Mouse (Mus musculus): ENCODE results near the gene Frzb. TPM values are rescaled to one million over a fixed set of nuclear protein-coding genes. Genes with fewer than 3 reads are reported as not detected.

Frzb gene
- polyA plus RNA-seq, 1 experiment, result 8.9 TPM

DNA sequence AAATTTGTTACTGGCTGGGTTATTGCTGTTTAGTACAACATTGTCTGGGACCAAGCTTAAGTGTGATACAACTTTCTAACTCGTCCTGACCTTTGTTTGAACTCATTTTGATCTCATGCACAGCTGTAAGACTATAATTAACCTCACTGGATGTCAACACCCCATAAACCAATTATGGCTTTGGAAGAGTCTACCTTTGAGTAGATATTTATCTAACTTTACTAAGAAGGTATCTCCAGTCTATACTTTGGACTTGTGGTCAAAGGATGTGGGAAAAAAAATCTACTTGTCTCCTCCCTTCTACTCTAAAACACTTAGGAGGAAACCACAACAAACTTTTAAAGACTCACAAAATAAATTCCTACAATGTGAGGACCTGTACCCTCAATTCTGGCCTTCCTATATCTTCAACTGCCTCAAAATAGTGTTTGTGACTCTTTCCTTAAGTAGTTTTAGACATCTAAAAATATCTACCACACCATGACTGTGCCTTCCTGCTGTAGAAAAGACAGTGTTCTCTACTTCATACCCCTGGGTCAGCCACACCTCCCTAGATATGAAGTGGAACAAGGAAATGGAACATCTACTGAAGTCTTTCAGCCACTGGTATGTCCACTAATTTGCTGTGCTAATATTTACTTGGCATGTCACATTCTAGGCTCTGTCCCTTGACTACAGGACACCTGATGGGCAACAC lies 16.9 kb downstream of the Frzb start:
- no peak overlapping the region for H3K27ac ChIP-seq (ENCODE audit: insufficient read depth, low read length)
- TF ChIP-seq CTCF (IDR thresholded peaks at IDR 0.05; ENCODE audit: extremely low read depth, insufficient read depth, insufficient read length, insufficient replicate concordance), result no peak
- no peak for TF ChIP-seq POLR2A (IDR thresholded peaks at IDR 0.05; ENCODE audit: low read depth, low read length)

DNA sequence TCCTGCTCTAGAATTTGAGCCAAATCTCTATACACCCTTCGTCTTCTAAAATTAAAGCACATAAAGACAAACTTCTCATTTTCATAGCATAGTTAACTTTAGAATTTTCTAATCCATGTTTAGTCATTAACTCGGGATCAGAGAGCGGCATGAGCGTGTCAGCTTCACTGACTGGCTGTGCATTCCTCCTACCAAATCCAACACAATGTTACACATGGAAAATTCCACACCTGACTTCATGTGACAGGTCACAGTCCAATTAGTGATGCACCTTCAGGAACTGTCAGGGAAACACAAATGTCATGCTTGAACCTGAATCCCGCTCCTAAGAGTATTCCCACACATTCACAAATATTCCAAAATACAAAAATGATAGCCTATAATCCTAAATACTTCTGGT lies 24.3 kb downstream of the Frzb start:
- H3K27me3 ChIP-seq (ENCODE audit: control insufficient read depth, insufficient read depth, low read length), result no peaks in the 10 kb centered on the region

More for the DNA sequence above, 16.9 kb downstream of the Frzb start:
- WGBS, result 42% methylated on average over 1 of the region's 1 CpGs
- H3K36me3 ChIP-seq (ENCODE audit: control insufficient read depth, insufficient read depth, low read length), result no peaks in the 10 kb centered on the region
- no peak for DNase-seq (ENCODE audit: low read depth in 1 of 2, low spot score in 2 of 2)
- no peak overlapping the region for H3K4me3 ChIP-seq (ENCODE audit: extremely low read depth, insufficient read depth, insufficient read length)
- no peaks in the 10 kb centered on the region for H3K27me3 ChIP-seq (ENCODE audit: control insufficient read depth, insufficient read depth, low read length)
- no peaks in the 10 kb centered on the region for H3K4me1 ChIP-seq (ENCODE audit: control insufficient read depth, insufficient read depth, insufficient read length)

DNA sequence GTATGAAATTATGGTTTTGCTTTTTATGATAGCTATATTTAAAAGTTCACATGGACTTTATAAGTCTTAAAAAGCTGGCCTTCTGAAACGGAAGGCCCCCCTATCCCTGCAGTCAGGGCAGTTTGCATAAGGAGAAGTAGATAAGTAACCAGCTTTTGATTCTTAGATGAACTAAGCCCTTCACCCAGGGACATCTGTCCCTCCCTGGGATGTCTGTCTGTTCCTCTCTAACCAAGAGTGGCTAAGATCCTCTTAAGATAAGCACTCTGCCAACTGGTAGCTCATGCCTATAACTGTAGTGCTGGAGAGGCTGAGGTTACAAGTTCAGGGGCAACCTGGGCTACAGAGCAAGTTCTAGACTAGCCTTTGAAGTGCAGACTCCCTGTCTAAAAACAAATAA lies 25.4 kb downstream of the Frzb start:
- no peaks in the 10 kb centered on the region for H3K4me1 ChIP-seq (ENCODE audit: control insufficient read depth, insufficient read depth, insufficient read length)
- H3K36me3 ChIP-seq (ENCODE audit: control insufficient read depth, insufficient read depth, low read length), result no peaks in the 10 kb centered on the region
- H3K27ac ChIP-seq (ENCODE audit: insufficient read depth, low read length), result no peak overlapping the region
- no peak for DNase-seq (ENCODE audit: low read depth in 1 of 2, low spot score in 2 of 2)
- WGBS, result 48% methylated on average over 1 of the region's 1 CpGs
- no peaks in the 10 kb centered on the region for H3K27me3 ChIP-seq (ENCODE audit: control insufficient read depth, insufficient read depth, low read length)
- no peak overlapping the region for H3K4me3 ChIP-seq (ENCODE audit: extremely low read depth, insufficient read depth, insufficient read length)
- TF ChIP-seq CTCF (IDR thresholded peaks at IDR 0.05; ENCODE audit: extremely low read depth, insufficient read depth, insufficient read length, insufficient replicate concordance), result no peak
- TF ChIP-seq POLR2A (IDR thresholded peaks at IDR 0.05; ENCODE audit: low read depth, low read length), result no peak

More for the DNA sequence above, 24.3 kb downstream of the Frzb start:
- Histone ChIP-seq H3K4me1 (ENCODE audit: control insufficient read depth, insufficient read depth, insufficient read length) (no peaks in the 10 kb centered on the region), H3K27ac (ENCODE audit: insufficient read depth, low read length) (no peak overlapping the region), H3K36me3 (ENCODE audit: control insufficient read depth, insufficient read depth, low read length) (no peaks in the 10 kb centered on the region), H3K4me3 (ENCODE audit: extremely low read depth, insufficient read depth, insufficient read length) (no peak overlapping the region)
- TF ChIP-seq POLR2A (IDR thresholded peaks at IDR 0.05; ENCODE audit: low read depth, low read length), result no peak
- no peak for TF ChIP-seq CTCF (IDR thresholded peaks at IDR 0.05; ENCODE audit: extremely low read depth, insufficient read depth, insufficient read length, insufficient replicate concordance)
- no peak for DNase-seq (ENCODE audit: low read depth in 1 of 2, low spot score in 2 of 2)
- WGBS, result 88% methylated on average over 5 of the region's 5 CpGs

DNA sequence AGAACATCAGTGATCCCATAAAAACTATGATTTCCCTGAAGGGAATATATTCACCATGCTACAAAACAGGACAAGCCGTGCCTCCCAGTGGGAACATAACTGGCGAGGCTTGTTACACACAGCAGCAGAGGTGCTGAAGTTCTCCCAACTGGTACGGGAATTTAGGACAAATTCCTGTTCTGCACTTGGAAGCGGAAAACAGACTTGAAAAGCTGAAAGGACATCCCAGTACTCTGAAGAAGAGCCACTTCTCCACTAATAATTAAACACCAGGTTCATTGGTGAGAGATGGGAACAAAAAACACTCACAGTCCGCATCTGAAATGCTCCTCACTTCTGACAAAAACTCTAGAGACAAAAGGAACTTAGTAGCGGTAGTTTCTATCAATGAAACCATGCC lies 31.1 kb downstream of the Frzb start:
- TF ChIP-seq POLR2A (IDR thresholded peaks at IDR 0.05; ENCODE audit: low read depth, low read length) (no peak), CTCF (IDR thresholded peaks at IDR 0.05; ENCODE audit: extremely low read depth, insufficient read depth, insufficient read length, insufficient replicate concordance) (no peak)
- H3K36me3 ChIP-seq (ENCODE audit: control insufficient read depth, insufficient read depth, low read length), result no peaks in the 10 kb centered on the region
- H3K27me3 ChIP-seq (ENCODE audit: control insufficient read depth, insufficient read depth, low read length), result no peaks in the 10 kb centered on the region
- no peak overlapping the region for H3K27ac ChIP-seq (ENCODE audit: insufficient read depth, low read length)
- 87% methylated on average over 6 of the region's 6 CpGs for WGBS
- no peak for DNase-seq (ENCODE audit: low read depth in 1 of 2, low spot score in 2 of 2)
- no peak overlapping the region for H3K4me3 ChIP-seq (ENCODE audit: extremely low read depth, insufficient read depth, insufficient read length)
- H3K4me1 ChIP-seq (ENCODE audit: control insufficient read depth, insufficient read depth, insufficient read length), result no peaks in the 10 kb centered on the region

DNA sequence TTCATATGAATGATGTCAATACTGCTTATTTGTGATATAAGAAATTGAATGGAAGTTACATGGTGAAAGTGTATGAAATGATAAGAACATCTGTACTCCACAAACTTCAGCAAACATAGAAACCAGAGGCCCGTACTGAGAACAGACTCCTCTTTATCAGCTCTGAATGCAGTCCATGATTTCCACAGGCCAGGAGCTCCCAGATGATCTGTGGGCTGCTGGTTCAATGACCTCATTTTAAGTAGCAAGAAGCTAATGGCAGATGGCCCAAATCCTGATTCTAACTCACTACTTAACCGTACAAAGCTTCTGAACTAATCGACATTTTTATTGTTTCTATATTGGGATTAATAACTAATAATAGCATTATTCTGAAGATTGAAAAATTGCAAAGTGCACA lies 33.0 kb downstream of the Frzb start:
- H3K36me3 ChIP-seq (ENCODE audit: control insufficient read depth, insufficient read depth, low read length), result no peaks in the 10 kb centered on the region
- TF ChIP-seq POLR2A (IDR thresholded peaks at IDR 0.05; ENCODE audit: low read depth, low read length) (no peak), CTCF (IDR thresholded peaks at IDR 0.05; ENCODE audit: extremely low read depth, insufficient read depth, insufficient read length, insufficient replicate concordance) (no peak)
- 91% methylated on average over 3 of the region's 3 CpGs for WGBS
- H3K27ac ChIP-seq (ENCODE audit: insufficient read depth, low read length), result no peak overlapping the region
- H3K4me1 ChIP-seq (ENCODE audit: control insufficient read depth, insufficient read depth, insufficient read length), result no peaks in the 10 kb centered on the region
- H3K4me3 ChIP-seq (ENCODE audit: extremely low read depth, insufficient read depth, insufficient read length), result no peak overlapping the region
- H3K27me3 ChIP-seq (ENCODE audit: control insufficient read depth, insufficient read depth, low read length), result no peaks in the 10 kb centered on the region
- DNase-seq (ENCODE audit: low read depth in 1 of 2, low spot score in 2 of 2), result no peak

DNA sequence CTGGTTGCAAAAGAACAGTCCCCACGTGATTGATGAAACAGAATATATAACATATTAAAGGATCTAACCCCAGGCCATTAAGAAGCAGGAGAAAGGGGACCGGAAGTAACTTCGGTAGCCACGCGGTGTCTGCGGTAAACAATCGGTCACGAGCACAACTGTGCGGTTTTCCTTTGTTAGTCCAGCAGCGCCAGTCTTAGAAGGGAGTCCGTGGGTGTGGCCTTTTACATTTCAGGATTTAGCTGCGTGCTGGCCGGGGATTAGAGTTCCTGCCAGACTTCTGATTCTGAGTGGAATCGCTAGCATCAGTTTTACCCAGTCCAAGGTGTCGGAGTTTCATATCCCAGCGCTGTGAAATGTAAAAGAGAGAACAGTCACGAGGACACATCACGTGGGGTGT lies 34.3 kb downstream of the Frzb start:
- DNase-seq (ENCODE audit: low read depth in 1 of 2, low spot score in 2 of 2), result no peak
- Histone ChIP-seq H3K4me1 (ENCODE audit: control insufficient read depth, insufficient read depth, insufficient read length) (no peaks in the 10 kb centered on the region), H3K27ac (ENCODE audit: insufficient read depth, low read length) (no peak overlapping the region), H3K4me3 (ENCODE audit: extremely low read depth, insufficient read depth, insufficient read length) (no peak overlapping the region), H3K36me3 (ENCODE audit: control insufficient read depth, insufficient read depth, low read length) (no peaks in the 10 kb centered on the region), H3K27me3 (ENCODE audit: control insufficient read depth, insufficient read depth, low read length) (no peaks in the 10 kb centered on the region)
- no peak for TF ChIP-seq POLR2A (IDR thresholded peaks at IDR 0.05; ENCODE audit: low read depth, low read length)
- TF ChIP-seq CTCF (IDR thresholded peaks at IDR 0.05; ENCODE audit: extremely low read depth, insufficient read depth, insufficient read length, insufficient replicate concordance), result no peak
- WGBS, result 88% methylated on average over 18 of the region's 18 CpGs

DNA sequence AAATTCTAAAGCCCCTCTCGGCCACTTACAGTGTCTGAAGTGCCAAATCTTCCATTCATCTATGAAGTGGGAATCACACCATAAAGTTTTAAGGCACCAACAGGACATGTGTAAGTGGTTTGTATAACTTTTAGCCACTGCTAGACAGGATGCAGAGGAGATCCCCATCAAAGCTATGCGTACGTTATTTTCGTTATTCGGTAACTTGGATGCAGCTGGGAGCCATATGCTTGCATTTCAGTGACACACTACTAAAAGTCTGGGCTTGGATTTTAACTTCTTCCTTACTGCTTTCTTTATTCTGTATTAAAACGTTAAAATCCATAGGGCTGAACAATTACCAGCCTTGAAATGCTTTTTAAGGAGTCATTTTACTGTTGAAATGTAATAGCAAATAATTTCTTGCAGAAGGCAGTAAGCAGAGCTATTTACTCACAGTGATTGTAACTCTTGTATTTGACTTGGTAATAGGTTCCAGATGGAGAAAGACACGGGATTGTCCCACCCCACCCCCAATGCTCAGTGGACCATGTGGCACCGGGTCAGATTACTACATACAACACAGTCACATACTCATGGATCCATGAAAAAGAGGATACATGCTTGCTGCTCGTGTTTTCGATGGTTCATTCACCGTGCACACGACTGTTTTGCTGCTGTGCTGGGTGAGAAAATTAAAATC lies 37.4 kb downstream of the Frzb start:
- no peak overlapping the region for H3K4me3 ChIP-seq (ENCODE audit: extremely low read depth, insufficient read depth, insufficient read length)
- no peaks in the 10 kb centered on the region for H3K27me3 ChIP-seq (ENCODE audit: control insufficient read depth, insufficient read depth, low read length)
- TF ChIP-seq POLR2A (IDR thresholded peaks at IDR 0.05; ENCODE audit: low read depth, low read length) (no peak), CTCF (IDR thresholded peaks at IDR 0.05; ENCODE audit: extremely low read depth, insufficient read depth, insufficient read length, insufficient replicate concordance) (no peak)
- no peaks in the 10 kb centered on the region for H3K4me1 ChIP-seq (ENCODE audit: control insufficient read depth, insufficient read depth, insufficient read length)
- H3K27ac ChIP-seq (ENCODE audit: insufficient read depth, low read length), result no peak overlapping the region
- no peaks in the 10 kb centered on the region for H3K36me3 ChIP-seq (ENCODE audit: control insufficient read depth, insufficient read depth, low read length)
- no peak for DNase-seq (ENCODE audit: low read depth in 1 of 2, low spot score in 2 of 2)
- WGBS, result 86% methylated on average over 12 of the region's 12 CpGs

All from spleen, adult 2 months (tissue).